Mouse (Mus musculus) lung, embryonic 16.5 days (tissue): ENCODE data around the gene Gm10944. TPM values are rescaled to one million over a fixed set of nuclear protein-coding genes. Genes with fewer than 3 reads are reported as not detected.
A peak's percentile ranks its signal among the peaks of the same experiment; 100 is the strongest.

Source experiments
- ATAC-seq: fragments of 200-750 bp; cut with Nextera tagmentation; 2 replicates; pipeline ENCODE4 v1.8.0; 2017; ENCODE audit warnings: low read depth, mild to moderate bottlenecking, moderate library complexity
- H3K27ac ChIP-seq: fragments of 300-500 bp; sonication (generic); 2 replicates; pipeline ENCODE4 v1.5.1; 2014; ENCODE audit warnings: mild to moderate bottlenecking, control low read depth, low read length
- H3K27me3 ChIP-seq: fragments of 300-500 bp; sonication (generic); 2 replicates; pipeline ENCODE4 v1.6.1; 2014; ENCODE audit warnings: low read depth, low read length, mixed read lengths; ENCODE audit not compliant: control insufficient read depth, insufficient read depth
- H3K36me3 ChIP-seq: fragments of 300-500 bp; sonication (generic); 2 replicates; pipeline ENCODE4 v1.6.1; 2014; ENCODE audit warnings: low read length; ENCODE audit not compliant: control insufficient read depth, insufficient read depth
- H3K4me1 ChIP-seq: fragments of 300-500 bp; sonication (generic); replicated peaks from 2 replicates; pipeline ENCODE4 v1.6.1; 2014; ENCODE audit warnings: low read length, mixed read lengths; ENCODE audit not compliant: control insufficient read depth, insufficient read depth
- H3K4me2 ChIP-seq: fragments of 300-500 bp; sonication (generic); 2 replicates; pipeline ENCODE4 v1.6.1; 2014; ENCODE audit warnings: low read depth, low read length, control low read depth
- H3K4me3 ChIP-seq: fragments of 300-500 bp; sonication (generic); 2 replicates; pipeline ENCODE4 v1.5.1; 2014; ENCODE audit warnings: mild to moderate bottlenecking, low read length, control low read depth
- H3K9ac ChIP-seq: fragments of 300-500 bp; sonication (generic); 2 replicates; pipeline ENCODE4 v1.6.1; 2014; ENCODE audit warnings: low read length, control low read depth
- H3K9me3 ChIP-seq: fragments of 300-500 bp; sonication (generic); 2 replicates; pipeline ENCODE4 v1.6.1; 2016; ENCODE audit warnings: low read length; ENCODE audit not compliant: control insufficient read depth
- WGBS: fragments of 180-500 bp; shearing (Covaris S2); extraction: QIAGEN DNeasy Blood & Tissue Kit; methylation state at CpG from one replicate; pipeline ENCODE4 v1.1.7; 2014; 5-methylcytosine and 5-hydroxymethylcytosine counted together
- polyA plus RNA-seq: library from polyadenylated mRNA; unstranded; fragments of >200 nt; fragmentation: Nextera tagmentation; extraction: Ambion mirVana; gene quantifications from 2 replicates; pipeline ENCODE4 v1.2.1, GENCODE M21; 2015

The Gm10944 gene
- polyA plus RNA-seq: not detected in 2 replicates

GRCm38 (mm10) chr10:10681048-10681447 lies at the start of gene Gm10944:
Gene Gm10944 (plus strand): TSS chr10:10681348.
- Histone ChIP-seq H3K9me3 (no peaks in the 10 kb centered on the region), H3K4me2 (no peak within 1 kb of the TSS), H3K27ac (no peak within 1 kb of the TSS), H3K27me3 (no peaks in the 10 kb centered on the region), H3K4me3 (no peak within 1 kb of the TSS), H3K36me3 (no peaks in the 10 kb centered on the region), H3K4me1 (no peaks in the 10 kb centered on the region), H3K9ac (no peak within 1 kb of the TSS)
- no peak for ATAC-seq
- 83% methylated on average over 1 of the region's 1 CpGs for WGBS

GRCm38 (mm10) chr10:10655991-10656390 lies 25.2 kb upstream of the Gm10944 start:
- ATAC-seq: no peak
- Histone ChIP-seq H3K27ac (no peak overlapping the region), H3K9ac (no peak overlapping the region), H3K4me3 (no peak overlapping the region), H3K9me3 (no peaks in the 10 kb centered on the region), H3K27me3 (no peaks in the 10 kb centered on the region), H3K4me1 (no peaks in the 10 kb centered on the region), H3K36me3 (no peaks in the 10 kb centered on the region), H3K4me2 (no peak overlapping the region)

- no peaks in the 10 kb centered on the region for H3K9me3 ChIP-seq
- H3K27ac ChIP-seq: no peak overlapping the region
- H3K4me3 ChIP-seq: no peak overlapping the region
- 80% methylated on average over 4 of the region's 4 CpGs for WGBS
- no peaks in the 10 kb centered on the region for H3K36me3 ChIP-seq
- no peak overlapping the region for H3K4me2 ChIP-seq
- H3K27me3 ChIP-seq: no peaks in the 10 kb centered on the region
- H3K9ac ChIP-seq: no peak overlapping the region
- ATAC-seq: no peak
- no peaks in the 10 kb centered on the region for H3K4me1 ChIP-seq
Measured at GRCm38 (mm10) chr10:10656621-10657020, 24.5 kb upstream of the Gm10944 start.

DNA sequence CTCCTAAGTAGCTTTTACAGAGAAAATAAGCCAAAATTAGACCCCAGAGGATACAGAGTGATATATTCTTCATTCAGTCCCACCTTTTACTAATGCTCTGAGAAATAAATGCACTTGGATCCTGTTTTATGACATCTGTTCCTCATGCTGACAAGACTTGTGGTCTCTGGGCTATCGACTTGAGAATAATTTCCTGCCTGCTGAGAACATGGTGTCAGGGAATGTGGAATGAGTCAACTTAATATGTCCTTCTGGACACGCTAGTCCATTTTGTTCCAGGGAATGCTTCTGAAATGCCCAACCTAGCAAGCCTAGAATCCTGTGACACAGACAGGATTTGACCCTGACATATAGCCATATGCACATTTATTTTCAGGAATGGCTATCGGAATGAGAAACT lies 22.0 kb upstream of the Gm10944 start:
- Histone ChIP-seq H3K9ac (no peak overlapping the region), H3K4me3 (no peak overlapping the region), H3K9me3 (no peaks in the 10 kb centered on the region), H3K27ac (no peak overlapping the region), H3K4me2 (no peak overlapping the region), H3K4me1 (no peaks in the 10 kb centered on the region), H3K27me3 (no peaks in the 10 kb centered on the region), H3K36me3 (no peaks in the 10 kb centered on the region)
- ATAC-seq: no peak
- 83% methylated on average over 3 of the region's 3 CpGs for whole genome bisulfite sequencing

DNA sequence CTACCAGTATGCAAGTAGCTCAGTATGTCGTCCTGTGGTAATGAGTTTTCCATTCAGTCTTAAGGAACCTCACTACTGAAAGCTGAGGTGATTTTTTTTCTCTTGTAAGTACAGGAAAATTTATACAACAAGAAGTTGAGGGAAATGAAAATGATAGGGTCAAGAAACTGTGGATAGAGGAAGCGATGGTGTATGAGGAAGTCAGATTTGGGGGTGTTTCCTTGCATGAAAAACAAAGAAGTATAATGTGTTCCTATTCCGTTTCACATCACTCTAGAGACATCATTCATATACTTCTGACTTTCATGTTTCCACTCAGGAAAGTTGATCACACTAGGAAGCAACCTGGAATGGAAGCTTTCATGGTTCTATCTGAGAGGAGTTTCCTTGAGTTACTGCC lies 21.2 kb upstream of the Gm10944 start:
- Histone ChIP-seq H3K9ac (no peak overlapping the region), H3K27ac (no peak overlapping the region), H3K36me3 (no peaks in the 10 kb centered on the region), H3K4me1 (no peaks in the 10 kb centered on the region), H3K4me2 (no peak overlapping the region), H3K4me3 (no peak overlapping the region), H3K9me3 (no peaks in the 10 kb centered on the region), H3K27me3 (no peaks in the 10 kb centered on the region)
- ATAC-seq: no peak
- 70% methylated on average over 3 of the region's 3 CpGs for WGBS

DNA sequence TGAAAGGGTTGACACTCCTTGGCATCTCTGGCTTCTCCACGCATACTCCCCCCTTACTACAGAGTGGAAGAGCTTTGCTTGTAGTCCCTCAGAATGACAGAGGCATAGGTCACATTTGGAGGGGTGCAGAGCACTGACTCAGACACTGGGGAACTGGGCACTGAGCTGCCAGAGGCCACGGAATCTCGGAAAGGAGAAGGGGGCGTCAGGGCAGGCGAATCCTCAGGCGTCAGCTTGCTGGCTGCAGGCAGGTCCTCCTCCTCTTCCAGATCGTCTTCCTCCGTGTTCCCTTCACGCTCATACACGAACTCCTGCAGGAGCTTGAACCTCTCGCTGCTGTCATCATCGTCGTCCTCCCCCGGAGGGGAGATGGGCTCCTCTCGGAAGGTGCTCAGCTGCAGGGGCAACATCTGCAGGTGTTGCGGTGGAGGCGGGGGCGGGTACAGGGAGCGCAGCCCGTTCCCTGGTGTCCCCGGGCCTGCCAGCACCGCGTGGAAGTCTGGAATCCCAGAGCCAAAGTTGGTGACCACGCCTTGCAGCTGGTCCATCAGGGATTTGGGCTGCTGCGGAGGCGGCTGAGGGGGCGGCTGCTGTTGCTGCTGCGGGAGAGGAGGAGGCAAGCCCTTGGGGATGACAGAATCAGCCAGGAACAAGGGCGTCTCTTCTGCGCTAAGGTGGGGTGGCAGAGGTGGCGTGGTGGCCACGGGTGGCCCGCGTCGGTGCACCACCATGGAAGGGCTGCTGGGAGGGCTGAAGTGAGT lies 7.9 kb downstream of the Gm10944 start:
- Histone ChIP-seq H3K27me3 (peaks cover 3% of the 10 kb centered on the region; the same call in 1 of the 2 replicates), H3K4me1 (no peaks in the 10 kb centered on the region; the same call in 1 of the 2 replicates), H3K9ac (peak overlapping the region; percentile 39), H3K36me3 (no peaks in the 10 kb centered on the region), H3K27ac (no peak overlapping the region), H3K4me2 (peak overlapping the region; percentile 74), H3K9me3 (no peaks in the 10 kb centered on the region), H3K4me3 (peak overlapping the region; percentile 47)
- peak; percentile 66 for ATAC-seq
- WGBS: 1% methylated on average over 35 of the region's 35 CpGs

GRCm38 (mm10) chr10:10689668-10690223 lies 8.6 kb downstream of the Gm10944 start:
- WGBS: 19% methylated on average over 11 of the region's 11 CpGs

DNA sequence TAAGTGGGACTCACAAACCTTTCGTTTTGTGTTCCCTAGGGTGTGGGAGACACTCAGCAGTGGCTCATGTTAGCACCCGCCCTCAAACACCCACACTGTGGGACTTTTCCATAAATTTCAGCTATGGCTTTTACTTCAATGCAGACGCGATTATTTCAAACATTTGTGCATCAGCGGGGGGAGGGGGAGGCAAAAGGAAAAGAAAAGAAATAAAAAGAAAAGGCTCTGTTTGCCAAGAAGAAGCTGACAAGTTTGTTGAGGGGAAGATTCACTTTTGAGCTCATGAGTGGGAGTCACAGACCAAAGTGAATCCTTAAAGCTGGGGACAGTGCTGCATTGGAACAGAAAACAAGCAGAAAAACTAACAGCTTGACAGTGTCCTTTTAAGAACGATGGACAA lies 16.3 kb downstream of the Gm10944 start:
- no peak overlapping the region for H3K27ac ChIP-seq
- no peaks in the 10 kb centered on the region for H3K27me3 ChIP-seq
- no peaks in the 10 kb centered on the region for H3K36me3 ChIP-seq
- H3K4me2 ChIP-seq: no peak overlapping the region
- 54% methylated on average over 6 of the region's 6 CpGs for whole genome bisulfite sequencing
- no peaks in the 10 kb centered on the region for H3K9me3 ChIP-seq
- no peaks in the 10 kb centered on the region for H3K4me1 ChIP-seq
- no peak for ATAC-seq
- no peak overlapping the region for H3K4me3 ChIP-seq
- H3K9ac ChIP-seq: no peak overlapping the region

More at GRCm38 (mm10) chr10:10689668-10690223, 8.6 kb downstream of the Gm10944 start:
- Histone ChIP-seq H3K27me3 (peaks cover 3% of the 10 kb centered on the region; the same call in 1 of the 2 replicates), H3K4me3 (peak overlapping the region; percentile 47), H3K27ac (no peak overlapping the region), H3K36me3 (no peaks in the 10 kb centered on the region), H3K4me1 (no peaks in the 10 kb centered on the region; the same call in 1 of the 2 replicates), H3K4me2 (peak overlapping the region; percentile 74), H3K9ac (peak overlapping the region; percentile 39; the same call in 1 of the 2 replicates), H3K9me3 (no peaks in the 10 kb centered on the region)
- no peak for ATAC-seq

- WGBS: 42% methylated on average over 1 of the region's 1 CpGs
- Histone ChIP-seq H3K4me1 (no peaks in the 10 kb centered on the region), H3K36me3 (no peaks in the 10 kb centered on the region), H3K4me2 (no peak overlapping the region), H3K27ac (no peak overlapping the region), H3K4me3 (no peak overlapping the region), H3K9ac (no peak overlapping the region), H3K27me3 (no peaks in the 10 kb centered on the region), H3K9me3 (no peaks in the 10 kb centered on the region)
- no peak for ATAC-seq
Measured at GRCm38 (mm10) chr10:10700903-10701302, 19.8 kb downstream of the Gm10944 start.
